Comparison of ENCODE assay signal across 22 mouse cellular contexts in genomic region chr1:143710627-143710976, GRCm38 (mm10). TPM values are rescaled to one million over a fixed set of nuclear protein-coding genes. Genes with fewer than 3 reads are reported as not detected.
DNase-seq lines count a peak whose midpoint lies in the region; ATAC-seq and TF ChIP-seq lines count a peak whose summit lies in the region.
"Had no signal": no experiment of that assay in that cellular context is flagged by ENCODE, and none has a peak within 500 bp of the region (broad histone marks: within the 10 kb centered on the region; RNA-seq: fewer than 3 reads in every experiment).

No protein-coding gene starts in this region.

- H3K36me3 ChIP-seq in hindbrain, embryonic 13.5 days, result no peaks in the 10 kb centered on the region
- no peaks in the 10 kb centered on the region for H3K36me3 ChIP-seq in hindbrain, embryonic 16.5 days (ENCODE audit: control insufficient read depth, insufficient read depth, low read length)
- H3K36me3 ChIP-seq in forebrain, embryonic 12.5 days (replicated peaks), result no peaks in the 10 kb centered on the region
- H3K36me3 ChIP-seq in limb, embryonic 10.5 days, result no peaks in the 10 kb centered on the region
- H3K36me3 ChIP-seq: embryonic facial prominence, embryonic 12.5 days; hindbrain, embryonic 15.5 days; lung, embryonic 15.5 days had no signal

- TF ChIP-seq CTCF in bone marrow, adult 2 months (IDR thresholded peaks at IDR 0.05; ENCODE audit: control insufficient read depth, insufficient read depth, low read length), result no peak

- H3K9ac ChIP-seq in hindbrain, embryonic 13.5 days, result 0 out of 2 replicates have a peak overlapping the region, but pooled peaks have one; percentile 8
- no peak overlapping the region for H3K9ac ChIP-seq in hindbrain, embryonic 16.5 days (ENCODE audit: low read depth, low read length)
- no peak overlapping the region for H3K9ac ChIP-seq in forebrain, embryonic 12.5 days
- H3K9ac ChIP-seq: embryonic facial prominence, embryonic 12.5 days; hindbrain, embryonic 15.5 days; lung, embryonic 15.5 days had no signal

- DNase-seq in limb, embryonic 10.5 days (ENCODE audit: low spot score), result no peak
- no peak for DNase-seq in kidney, postnatal 36 days
- DNase-seq in kidney, adult 11 months, result no peak
- DNase-seq in retina, embryonic 14.5 days (ENCODE audit: low spot score), result no peak
- DNase-seq: B cell, adult 2 months; cerebellum, adult 8-10 months; gastrocnemius, postnatal 36 days; kidney, postnatal 10 days; layer of hippocampus, postnatal 36 days; midbrain, embryonic 14.5 days; right cerebral cortex, adult 18-20 months had no signal

- no peak for TF ChIP-seq POLR2A in bone marrow, adult 2 months (IDR thresholded peaks at IDR 0.05; ENCODE audit: borderline replicate concordance, control insufficient read depth, low read depth, low read length)

- H3K27ac ChIP-seq in hindbrain, embryonic 13.5 days, result no peak overlapping the region
- H3K27ac ChIP-seq in hindbrain, embryonic 16.5 days (ENCODE audit: low read depth, low read length), result no peak overlapping the region
- H3K27ac ChIP-seq in bone marrow, adult 2 months (ENCODE audit: control insufficient read depth, insufficient read depth, low read depth, low read length, poor library complexity), result peak overlapping the region; percentile 79
- peak overlapping the region; percentile 61 for H3K27ac ChIP-seq in forebrain, embryonic 12.5 days
- peak overlapping the region; percentile 36; the same call in 1 of the 2 replicates for H3K27ac ChIP-seq in limb, embryonic 10.5 days
- H3K27ac ChIP-seq: embryonic facial prominence, embryonic 12.5 days; hindbrain, embryonic 15.5 days; layer of hippocampus, adult 2 months; lung, embryonic 15.5 days; macrophage had no signal

- H3K9me3 ChIP-seq in hindbrain, embryonic 13.5 days, result no peaks in the 10 kb centered on the region
- no peaks in the 10 kb centered on the region for H3K9me3 ChIP-seq in hindbrain, embryonic 16.5 days (ENCODE audit: control insufficient read depth, low read length)
- no peaks in the 10 kb centered on the region for H3K9me3 ChIP-seq in forebrain, embryonic 12.5 days
- H3K9me3 ChIP-seq in limb, embryonic 10.5 days (replicated peaks), result no peaks in the 10 kb centered on the region
- H3K9me3 ChIP-seq: embryonic facial prominence, embryonic 12.5 days; hindbrain, embryonic 15.5 days; lung, embryonic 15.5 days had no signal

- H3K4me1 ChIP-seq in hindbrain, embryonic 13.5 days (replicated peaks), result 0 out of 2 replicates have a peak, but pooled peaks cover 3% of the 10 kb centered on the region
- H3K4me1 ChIP-seq in hindbrain, embryonic 16.5 days (ENCODE audit: control insufficient read depth, insufficient read depth, low read depth, low read length), result no peaks in the 10 kb centered on the region
- H3K4me1 ChIP-seq in bone marrow, adult 2 months (ENCODE audit: control insufficient read depth, insufficient read depth, low read length), result peaks cover 2% of the 10 kb centered on the region; the same call in 1 of the 2 replicates
- H3K4me1 ChIP-seq in forebrain, embryonic 12.5 days, result no peaks in the 10 kb centered on the region
- peaks cover 7% of the 10 kb centered on the region for H3K4me1 ChIP-seq in limb, embryonic 10.5 days
- H3K4me1 ChIP-seq: hindbrain, embryonic 15.5 days; lung, embryonic 15.5 days had no signal

- H3K27me3 ChIP-seq in hindbrain, embryonic 13.5 days, result no peaks in the 10 kb centered on the region
- no peaks in the 10 kb centered on the region for H3K27me3 ChIP-seq in hindbrain, embryonic 16.5 days (replicated peaks; ENCODE audit: control insufficient read depth, insufficient read depth, low read length)
- H3K27me3 ChIP-seq in forebrain, embryonic 12.5 days, result no peaks in the 10 kb centered on the region
- no peaks in the 10 kb centered on the region for H3K27me3 ChIP-seq in limb, embryonic 10.5 days (ENCODE audit: low read depth, poor library complexity, severe bottlenecking)
- H3K27me3 ChIP-seq: embryonic facial prominence, embryonic 12.5 days; hindbrain, embryonic 15.5 days; lung, embryonic 15.5 days had no signal

- 81% methylated on average over 5 of the region's 5 CpGs for WGBS in hindbrain, embryonic 13.5 days
- WGBS in hindbrain, embryonic 16.5 days, result 75% methylated on average over 5 of the region's 5 CpGs
- WGBS in bone marrow, adult 2 months, result 60% methylated on average over 5 of the region's 5 CpGs
- 86% methylated on average over 5 of the region's 5 CpGs for WGBS in forebrain, embryonic 12.5 days
- 79% methylated on average over 5 of the region's 5 CpGs for WGBS in limb, embryonic 10.5 days

- no peak overlapping the region for H3K4me3 ChIP-seq in hindbrain, embryonic 13.5 days
- no peak overlapping the region for H3K4me3 ChIP-seq in hindbrain, embryonic 16.5 days (ENCODE audit: low read length)
- H3K4me3 ChIP-seq in bone marrow, adult 2 months (replicated peaks; ENCODE audit: control insufficient read depth, low read depth, low read length), result peak overlapping the region; percentile 22
- no peak overlapping the region for H3K4me3 ChIP-seq in forebrain, embryonic 12.5 days (replicated peaks)
- H3K4me3 ChIP-seq in limb, embryonic 10.5 days, result no peak overlapping the region
- H3K4me3 ChIP-seq: embryonic facial prominence, embryonic 12.5 days; hindbrain, embryonic 15.5 days; layer of hippocampus, adult 2 months; lung, embryonic 15.5 days; myocyte had no signal

- no peak overlapping the region for H3K4me2 ChIP-seq in hindbrain, embryonic 13.5 days
- H3K4me2 ChIP-seq in hindbrain, embryonic 16.5 days (ENCODE audit: low read length), result no peak overlapping the region
- H3K4me2 ChIP-seq in forebrain, embryonic 12.5 days, result no peak overlapping the region
- H3K4me2 ChIP-seq: embryonic facial prominence, embryonic 12.5 days; heart, embryonic 11.5 days; hindbrain, embryonic 15.5 days; lung, embryonic 15.5 days had no signal

- no peak for ATAC-seq in hindbrain, embryonic 13.5 days (ENCODE audit: low FRiP score)
- ATAC-seq in hindbrain, embryonic 16.5 days, result no peak
- ATAC-seq in forebrain, embryonic 12.5 days (ENCODE audit: low FRiP score), result no peak

RNA-seq across cellular contexts. Expression of gene Glrx2, which starts 5.5 kb away (rescaled TPM):
- polyA plus RNA-seq in hindbrain, embryonic 13.5 days (2015; fragmentation: Nextera tagmentation; extraction: Ambion mirVana), result 139 and 157 TPM in 2 replicates
- polyA plus RNA-seq in hindbrain, embryonic 16.5 days (2015; fragmentation: Nextera tagmentation; extraction: Ambion mirVana), result 114 and 123 TPM in 2 replicates
- 37.9 and 59.9 TPM in 2 replicates for polyA plus RNA-seq in bone marrow, adult 2 months (2011; ENCODE audit: insufficient read depth, insufficient read length, low replicate concordance, missing spikeins)
- polyA plus RNA-seq in forebrain, embryonic 12.5 days (2016; fragmentation: Nextera tagmentation; extraction: Ambion mirVana), result 158 and 160 TPM in 2 replicates
- polyA plus RNA-seq in limb, embryonic 10.5 days (2016; fragmentation: Nextera tagmentation; extraction: Ambion mirVana), result 71.6 and 80.7 TPM in 2 replicates

RNA-seq across cellular contexts. Expression of gene Cdc73, which starts 7.9 kb away (rescaled TPM):
- 20.4 and 25.6 TPM in 2 replicates for polyA plus RNA-seq in hindbrain, embryonic 13.5 days (2015; fragmentation: Nextera tagmentation; extraction: Ambion mirVana)
- 7.7 and 12.2 TPM in 2 replicates for polyA plus RNA-seq in hindbrain, embryonic 16.5 days (2015; fragmentation: Nextera tagmentation; extraction: Ambion mirVana)
- polyA plus RNA-seq in bone marrow, adult 2 months (2011; ENCODE audit: insufficient read depth, insufficient read length, low replicate concordance, missing spikeins), result 17.6 and 31.6 TPM in 2 replicates
- 46.3 and 48.8 TPM in 2 replicates for polyA plus RNA-seq in forebrain, embryonic 12.5 days (2016; fragmentation: Nextera tagmentation; extraction: Ambion mirVana)
- 30.9 and 31.1 TPM in 2 replicates for polyA plus RNA-seq in limb, embryonic 10.5 days (2016; fragmentation: Nextera tagmentation; extraction: Ambion mirVana)

Comparison
In these comparisons a context has a peak if more than half of its experiments do, and no peak if none do; other contexts are left out.
1. H3K27ac ChIP-seq: peak in bone marrow, adult 2 months (single experiment), forebrain, embryonic 12.5 days (single experiment) and limb, embryonic 10.5 days (single experiment); none in hindbrain, embryonic 13.5 days (single experiment) and hindbrain, embryonic 16.5 days (single experiment).